28 mouse cellular contexts compared by ENCODE assay signal in the genomic region with DNA sequence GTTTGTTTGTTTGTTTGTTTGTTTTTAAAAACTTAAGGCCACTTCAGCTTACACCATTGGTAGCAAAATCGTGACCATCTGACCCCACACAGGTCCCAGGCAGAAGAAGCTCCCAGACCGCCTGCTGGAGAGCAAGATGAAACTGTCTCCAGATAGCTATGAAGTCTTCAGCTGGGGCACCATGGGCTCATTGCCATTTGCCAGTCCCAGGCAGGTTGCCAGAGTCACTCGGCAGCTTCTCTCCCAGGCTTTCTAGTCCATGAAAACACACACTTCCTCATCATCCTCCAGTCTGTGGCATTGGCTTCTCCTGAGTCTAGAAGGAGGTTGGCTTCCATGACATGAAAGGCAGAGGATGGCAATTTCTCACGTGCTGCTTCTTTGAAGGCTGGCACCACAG.
DNase-seq lines count a peak whose midpoint lies in the region; ATAC-seq lines count a peak whose summit lies in the region.
"Had no signal": no experiment of that assay in that cellular context is flagged by ENCODE, and none has a peak within 500 bp of the region (broad histone marks: within the 10 kb centered on the region; RNA-seq: fewer than 3 reads in every experiment).

No protein-coding gene starts in this region.

- peak; percentile 35 for DNase-seq in midbrain, embryonic 11.5 days (ENCODE audit: low spot score, missing footprints)
- peak; percentile 71 to 72 for DNase-seq in cerebellum, adult 18-20 months
- peak; percentile 72 to 76 for DNase-seq in cerebellum, postnatal 10 days
- no peak for DNase-seq in thymus, postnatal 4 days
- DNase-seq in kidney, postnatal 10 days: no peak
- DNase-seq in spleen, postnatal 4 days (ENCODE audit: low spot score in 2 of 2): no peak
- DNase-seq: adrenal gland, adult 2 months; adrenal gland, postnatal 36 days; gastrocnemius, postnatal 10 days; heart, postnatal 36 days; kidney, adult 2 months; kidney, postnatal 4 days; lung, embryonic 14.5 days; lung, postnatal 14 days; thymus, postnatal 14 days had no signal

- H3K9me3 ChIP-seq in midbrain, embryonic 11.5 days (ENCODE audit: control insufficient read depth, low read length): no peaks in the 10 kb centered on the region
- H3K9me3 ChIP-seq in midbrain, embryonic 13.5 days: no peaks in the 10 kb centered on the region
- H3K9me3 ChIP-seq: forebrain, embryonic 13.5 days; heart, embryonic 10.5 days; hindbrain, embryonic 12.5 days; intestine, embryonic 15.5 days; limb, embryonic 12.5 days; liver, embryonic 15.5 days; midbrain, embryonic 10.5 days; neural tube, embryonic 12.5 days; stomach, embryonic 15.5 days had no signal

- H3K27me3 ChIP-seq in midbrain, embryonic 11.5 days (ENCODE audit: control insufficient read depth, insufficient read depth, low read length): no peaks in the 10 kb centered on the region
- no peaks in the 10 kb centered on the region for H3K27me3 ChIP-seq in midbrain, embryonic 13.5 days
- H3K27me3 ChIP-seq: forebrain, embryonic 13.5 days; hindbrain, embryonic 12.5 days; intestine, embryonic 15.5 days; limb, embryonic 12.5 days; liver, embryonic 15.5 days; neural tube, embryonic 12.5 days; stomach, embryonic 15.5 days had no signal

- H3K36me3 ChIP-seq in midbrain, embryonic 11.5 days (ENCODE audit: control insufficient read depth, insufficient read depth, low read length): no peaks in the 10 kb centered on the region
- H3K36me3 ChIP-seq in midbrain, embryonic 13.5 days: no peaks in the 10 kb centered on the region
- H3K36me3 ChIP-seq: heart, embryonic 10.5 days; hindbrain, embryonic 12.5 days; intestine, embryonic 15.5 days; limb, embryonic 12.5 days; liver, embryonic 15.5 days; midbrain, embryonic 10.5 days; neural tube, embryonic 12.5 days; stomach, embryonic 15.5 days had no signal

- H3K4me3 ChIP-seq in midbrain, embryonic 11.5 days (ENCODE audit: low read depth, low read length): no peak overlapping the region
- no peak overlapping the region for H3K4me3 ChIP-seq in midbrain, embryonic 13.5 days (replicated peaks)
- H3K4me3 ChIP-seq: forebrain, embryonic 13.5 days; heart, embryonic 10.5 days; hindbrain, embryonic 12.5 days; intestine, embryonic 15.5 days; limb, embryonic 12.5 days; liver, embryonic 15.5 days; midbrain, embryonic 10.5 days; myocyte; neural tube, embryonic 12.5 days; stomach, embryonic 15.5 days had no signal

- H3K4me2 ChIP-seq in midbrain, embryonic 11.5 days: no peak overlapping the region
- no peak overlapping the region for H3K4me2 ChIP-seq in midbrain, embryonic 13.5 days (replicated peaks)
- H3K4me2 ChIP-seq: forebrain, embryonic 13.5 days; hindbrain, embryonic 12.5 days; intestine, embryonic 15.5 days; limb, embryonic 12.5 days; liver, embryonic 15.5 days; lung, embryonic 14.5 days; neural tube, embryonic 12.5 days; stomach, embryonic 15.5 days had no signal

- no peak overlapping the region for H3K9ac ChIP-seq in midbrain, embryonic 11.5 days (ENCODE audit: low read length)
- H3K9ac ChIP-seq in midbrain, embryonic 13.5 days (replicated peaks): no peak overlapping the region
- H3K9ac ChIP-seq: forebrain, embryonic 13.5 days; hindbrain, embryonic 12.5 days; intestine, embryonic 15.5 days; limb, embryonic 12.5 days; liver, embryonic 15.5 days; lung, embryonic 14.5 days; neural tube, embryonic 12.5 days; stomach, embryonic 15.5 days had no signal

- ATAC-seq in midbrain, embryonic 11.5 days (ENCODE audit: low FRiP score): no peak
- ATAC-seq in midbrain, embryonic 13.5 days: no peak
- ATAC-seq: CD4-positive, CD25-positive, alpha-beta regulatory T cell, adult 4 months; forebrain, embryonic 13.5 days; hindbrain, postnatal 0 days; intestine, embryonic 15.5 days had no signal

- no peaks in the 10 kb centered on the region for H3K4me1 ChIP-seq in midbrain, embryonic 11.5 days (ENCODE audit: control insufficient read depth, insufficient read depth, low read length)
- H3K4me1 ChIP-seq in midbrain, embryonic 13.5 days (replicated peaks): no peaks in the 10 kb centered on the region
- H3K4me1 ChIP-seq: forebrain, embryonic 13.5 days; heart, embryonic 10.5 days; hindbrain, embryonic 12.5 days; intestine, embryonic 15.5 days; liver, embryonic 15.5 days; midbrain, embryonic 10.5 days; neural tube, embryonic 12.5 days; stomach, embryonic 15.5 days had no signal

- 80% methylated on average over 4 of the region's 4 CpGs for WGBS in midbrain, embryonic 11.5 days
- 87% methylated on average over 4 of the region's 4 CpGs for WGBS in midbrain, embryonic 13.5 days

- no peak overlapping the region for H3K27ac ChIP-seq in midbrain, embryonic 11.5 days (ENCODE audit: low read depth, low read length)
- H3K27ac ChIP-seq in midbrain, embryonic 13.5 days: no peak overlapping the region
- H3K27ac ChIP-seq: forebrain, embryonic 13.5 days; heart, embryonic 10.5 days; hindbrain, embryonic 12.5 days; hindbrain, postnatal 0 days; intestine, embryonic 15.5 days; limb, embryonic 12.5 days; liver, embryonic 15.5 days; midbrain, embryonic 10.5 days; neural tube, embryonic 12.5 days; stomach, embryonic 15.5 days had no signal

Comparison
In these comparisons a context has a peak if more than half of its experiments do, and no peak if none do; other contexts are left out.
1. DNase-seq: peak in midbrain, embryonic 11.5 days (single experiment), cerebellum, adult 18-20 months (2 of 2) and cerebellum, postnatal 10 days (2 of 2); none in thymus, postnatal 4 days (single experiment), kidney, postnatal 10 days (single experiment) and spleen, postnatal 4 days (0 of 2).